Mouse (Mus musculus): ENCODE data around the gene Atp1b1. TPM values are rescaled to one million over a fixed set of nuclear protein-coding genes. Genes with fewer than 3 reads are reported as not detected.

Atp1b1 gene
- total and polyA plus RNA-seq, 2 experiments from 2014 or later = 175 to 308 TPM

DNA sequence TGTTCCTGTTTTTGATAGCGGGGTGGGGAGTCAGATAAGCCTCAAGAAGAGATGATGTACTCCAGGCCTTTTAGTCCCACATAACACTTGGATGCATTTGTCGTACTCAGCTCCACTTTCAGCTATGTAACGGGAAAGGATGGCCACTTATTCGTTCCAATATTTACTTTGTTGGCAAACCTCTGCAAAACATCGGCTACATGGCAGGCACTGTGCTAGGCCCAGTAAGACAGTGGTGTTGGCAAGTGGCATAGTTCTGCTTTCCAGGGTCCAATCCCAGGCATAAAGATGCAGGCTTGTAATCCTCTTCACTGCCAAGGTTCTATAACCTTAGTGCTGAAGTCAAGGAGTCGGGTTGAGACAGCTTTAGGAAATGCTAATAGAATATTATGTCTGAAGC lies 16.2 kb upstream of the Atp1b1 start:
- DNase-seq (ENCODE audit: low spot score) = no peak
- ATAC-seq (ENCODE audit: insufficient read depth, low read depth) = 0 out of 2 replicates have a peak, but pooled peaks have one; percentile 6
- no peak overlapping the region for H3K9ac ChIP-seq (replicated peaks; ENCODE audit: low read depth, low read length)
- WGBS = 33% methylated on average over 6 of the region's 6 CpGs
- TF ChIP-seq CTCF (IDR thresholded peaks at IDR 0.05; ENCODE audit: low read depth) = no peak
- no peak for TF ChIP-seq EP300 (IDR thresholded peaks at IDR 0.05; ENCODE audit: low read depth)
- peaks cover 21% of the 10 kb centered on the region for H3K4me1 ChIP-seq (ENCODE audit: control insufficient read depth, insufficient read depth)
- H3K4me2 ChIP-seq (ENCODE audit: low read depth, low read length) = no peak overlapping the region
- no peaks in the 10 kb centered on the region for H3K36me3 ChIP-seq (replicated peaks; ENCODE audit: control insufficient read depth, insufficient read depth, low read length)
- H3K27me3 ChIP-seq (ENCODE audit: control insufficient read depth, insufficient read depth, low read length) = no peaks in the 10 kb centered on the region
- no peaks in the 10 kb centered on the region for H3K9me3 ChIP-seq (replicated peaks; ENCODE audit: control insufficient read depth, low read length)
- no peak overlapping the region for H3K4me3 ChIP-seq (ENCODE audit: low read depth, low read length)
- H3K27ac ChIP-seq (ENCODE audit: low read depth) = peak overlapping the region; percentile 39; the same call in 1 of the 2 replicates

DNA sequence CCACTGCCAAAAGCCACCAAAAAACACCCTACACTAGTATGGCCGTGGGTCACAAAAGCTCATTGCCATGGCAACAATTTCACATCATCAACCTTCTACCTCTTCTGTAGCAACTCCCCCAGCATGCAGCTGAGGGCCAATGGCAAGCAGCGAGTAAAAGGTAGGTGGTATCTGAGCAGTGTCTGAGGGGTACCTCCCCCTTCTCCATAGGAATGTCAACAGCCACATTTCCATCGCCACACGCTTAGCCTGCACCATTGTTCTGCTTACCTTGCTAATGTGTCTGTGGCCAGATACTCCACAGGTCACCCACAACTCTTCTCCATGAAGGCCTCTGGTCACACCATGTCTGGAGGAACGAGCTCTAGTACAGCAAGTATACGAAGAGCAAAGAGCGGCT lies 15.2 kb upstream of the Atp1b1 start:
- H3K4me1 ChIP-seq (ENCODE audit: control insufficient read depth, insufficient read depth) = peaks cover 21% of the 10 kb centered on the region
- no peak overlapping the region for H3K27ac ChIP-seq (ENCODE audit: low read depth)
- no peaks in the 10 kb centered on the region for H3K27me3 ChIP-seq (ENCODE audit: control insufficient read depth, insufficient read depth, low read length)
- no peak overlapping the region for H3K4me3 ChIP-seq (ENCODE audit: low read depth, low read length)
- H3K36me3 ChIP-seq (replicated peaks; ENCODE audit: control insufficient read depth, insufficient read depth, low read length) = no peaks in the 10 kb centered on the region
- WGBS = 90% methylated on average over 7 of the region's 7 CpGs
- DNase-seq (ENCODE audit: low spot score) = no peak
- no peak for TF ChIP-seq EP300 (IDR thresholded peaks at IDR 0.05; ENCODE audit: low read depth)
- no peak for TF ChIP-seq CTCF (IDR thresholded peaks at IDR 0.05; ENCODE audit: low read depth)
- no peak overlapping the region for H3K9ac ChIP-seq (replicated peaks; ENCODE audit: low read depth, low read length)
- H3K9me3 ChIP-seq (replicated peaks; ENCODE audit: control insufficient read depth, low read length) = no peaks in the 10 kb centered on the region
- H3K4me2 ChIP-seq (ENCODE audit: low read depth, low read length) = no peak overlapping the region
- ATAC-seq (ENCODE audit: insufficient read depth, low read depth) = no peak

DNA sequence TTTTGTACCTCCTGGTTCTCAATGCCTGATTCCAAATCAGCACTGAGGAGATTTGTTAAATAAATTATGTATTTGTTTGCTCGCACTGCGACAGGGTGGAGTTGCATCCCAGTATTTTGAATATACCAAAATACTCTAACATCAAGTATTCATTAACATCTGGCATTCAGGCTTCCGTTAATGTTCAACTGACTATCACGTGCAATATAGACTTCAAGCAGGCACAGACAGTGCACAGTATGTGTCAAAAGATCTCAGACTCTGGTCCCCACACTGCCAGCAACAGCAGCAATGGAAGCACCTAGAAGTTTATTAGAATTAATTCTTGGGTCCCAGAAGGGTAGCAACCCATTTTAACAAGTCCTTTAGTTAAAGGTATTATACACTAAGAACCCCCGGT lies 13.5 kb upstream of the Atp1b1 start:
- Histone ChIP-seq H3K27me3 (ENCODE audit: control insufficient read depth, insufficient read depth, low read length) (no peaks in the 10 kb centered on the region), H3K9ac (replicated peaks; ENCODE audit: low read depth, low read length) (no peak overlapping the region), H3K27ac (ENCODE audit: low read depth) (no peak overlapping the region), H3K4me2 (ENCODE audit: low read depth, low read length) (no peak overlapping the region), H3K4me1 (ENCODE audit: control insufficient read depth, insufficient read depth) (peaks cover 21% of the 10 kb centered on the region), H3K36me3 (replicated peaks; ENCODE audit: control insufficient read depth, insufficient read depth, low read length) (no peaks in the 10 kb centered on the region), H3K9me3 (replicated peaks; ENCODE audit: control insufficient read depth, low read length) (no peaks in the 10 kb centered on the region), H3K4me3 (ENCODE audit: low read depth, low read length) (no peak overlapping the region)
- ATAC-seq (ENCODE audit: insufficient read depth, low read depth) (no peak), DNase-seq (ENCODE audit: low spot score) (no peak)
- TF ChIP-seq CTCF (IDR thresholded peaks at IDR 0.05; ENCODE audit: low read depth) (no peak), EP300 (IDR thresholded peaks at IDR 0.05; ENCODE audit: low read depth) (no peak)
- WGBS = 90% methylated on average over 5 of the region's 5 CpGs

DNA sequence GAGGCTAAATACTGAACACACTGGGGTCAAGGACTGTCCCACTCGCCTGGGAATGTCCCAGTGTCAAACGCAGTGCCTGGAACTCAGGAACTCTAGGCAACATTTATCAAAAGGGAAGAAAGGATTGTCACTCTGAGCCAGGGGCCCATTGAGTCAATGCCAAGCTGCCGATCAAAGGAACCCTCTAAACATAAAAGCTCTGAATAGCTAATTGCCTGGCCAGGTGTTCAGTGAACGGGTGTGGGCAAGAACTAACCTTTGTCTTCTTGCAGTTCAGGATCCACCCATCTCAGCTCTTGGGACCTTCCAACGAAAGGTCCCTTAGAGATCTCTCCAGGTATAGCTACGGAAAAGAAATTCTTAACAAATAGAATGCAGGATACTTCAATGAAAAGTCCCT lies 12.8 kb upstream of the Atp1b1 start:
- no peak overlapping the region for H3K9ac ChIP-seq (replicated peaks; ENCODE audit: low read depth, low read length)
- no peaks in the 10 kb centered on the region for H3K27me3 ChIP-seq (ENCODE audit: control insufficient read depth, insufficient read depth, low read length)
- peaks cover 21% of the 10 kb centered on the region for H3K4me1 ChIP-seq (ENCODE audit: control insufficient read depth, insufficient read depth)
- no peak for ATAC-seq (ENCODE audit: insufficient read depth, low read depth)
- H3K4me3 ChIP-seq (ENCODE audit: low read depth, low read length) = no peak overlapping the region
- no peak overlapping the region for H3K27ac ChIP-seq (ENCODE audit: low read depth)
- H3K9me3 ChIP-seq (replicated peaks; ENCODE audit: control insufficient read depth, low read length) = no peaks in the 10 kb centered on the region
- no peak for DNase-seq (ENCODE audit: low spot score)
- TF ChIP-seq EP300 (IDR thresholded peaks at IDR 0.05; ENCODE audit: low read depth) (no peak), CTCF (IDR thresholded peaks at IDR 0.05; ENCODE audit: low read depth) (no peak)
- H3K4me2 ChIP-seq (ENCODE audit: low read depth, low read length) = no peak overlapping the region
- H3K36me3 ChIP-seq (replicated peaks; ENCODE audit: control insufficient read depth, insufficient read depth, low read length) = no peaks in the 10 kb centered on the region
- WGBS = 76% methylated on average over 6 of the region's 6 CpGs

DNA sequence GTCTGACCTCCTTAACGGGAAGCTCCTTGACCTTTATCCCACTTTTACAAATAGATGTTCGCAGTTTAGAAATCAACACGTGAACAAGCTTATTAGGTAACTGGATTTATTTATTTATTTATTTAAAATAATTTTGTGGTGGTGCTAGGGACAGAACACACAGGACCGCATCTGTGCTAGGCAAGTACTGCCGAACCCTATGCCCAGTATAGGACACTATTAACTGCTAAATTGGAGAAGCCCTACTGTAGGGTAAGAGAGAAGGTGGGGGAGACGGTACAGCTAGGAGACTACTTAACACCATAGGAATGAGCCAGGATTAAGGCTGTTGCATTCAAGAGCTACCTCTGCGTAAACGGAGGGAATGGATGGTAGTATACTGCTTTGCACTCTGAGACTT lies 10.2 kb upstream of the Atp1b1 start:
- H3K4me2 ChIP-seq (ENCODE audit: low read depth, low read length) = no peak overlapping the region
- no peak overlapping the region for H3K4me3 ChIP-seq (ENCODE audit: low read depth, low read length)
- H3K27ac ChIP-seq (ENCODE audit: low read depth) = no peak overlapping the region
- no peak for DNase-seq (ENCODE audit: low spot score)
- no peak for TF ChIP-seq EP300 (IDR thresholded peaks at IDR 0.05; ENCODE audit: low read depth)
- no peak for TF ChIP-seq CTCF (IDR thresholded peaks at IDR 0.05; ENCODE audit: low read depth)
- H3K9me3 ChIP-seq (replicated peaks; ENCODE audit: control insufficient read depth, low read length) = no peaks in the 10 kb centered on the region
- WGBS = 83% methylated on average over 8 of the region's 8 CpGs
- no peak for ATAC-seq (ENCODE audit: insufficient read depth, low read depth)
- H3K36me3 ChIP-seq (replicated peaks; ENCODE audit: control insufficient read depth, insufficient read depth, low read length) = no peaks in the 10 kb centered on the region
- no peak overlapping the region for H3K9ac ChIP-seq (replicated peaks; ENCODE audit: low read depth, low read length)
- H3K27me3 ChIP-seq (ENCODE audit: control insufficient read depth, insufficient read depth, low read length) = no peaks in the 10 kb centered on the region
- H3K4me1 ChIP-seq (ENCODE audit: control insufficient read depth, insufficient read depth) = no peaks in the 10 kb centered on the region

DNA sequence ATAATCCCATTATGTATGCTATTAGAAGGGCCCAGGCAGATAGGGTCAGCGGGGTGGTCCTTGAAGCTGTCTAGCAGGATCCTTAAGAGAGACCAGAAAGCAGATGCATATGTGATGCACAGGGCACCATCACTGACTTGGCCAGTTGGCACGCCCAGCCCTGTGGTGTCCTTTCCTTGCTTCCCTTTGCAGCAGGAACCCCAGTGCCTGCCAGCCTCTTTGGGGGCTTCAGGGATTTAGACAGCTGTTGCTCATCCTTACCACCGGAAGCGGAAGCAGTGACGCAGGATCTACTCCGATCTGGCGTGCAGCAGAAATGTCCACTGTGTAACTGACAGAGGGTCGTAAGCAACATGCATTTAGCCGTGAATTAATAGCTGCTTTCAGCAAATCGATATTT lies 9.3 kb upstream of the Atp1b1 start:
- H3K9me3 ChIP-seq (replicated peaks; ENCODE audit: control insufficient read depth, low read length) = no peaks in the 10 kb centered on the region
- WGBS = 91% methylated on average over 10 of the region's 10 CpGs
- no peak for DNase-seq (ENCODE audit: low spot score)
- no peak overlapping the region for H3K27ac ChIP-seq (ENCODE audit: low read depth)
- H3K4me2 ChIP-seq (ENCODE audit: low read depth, low read length) = no peak overlapping the region
- H3K36me3 ChIP-seq (replicated peaks; ENCODE audit: control insufficient read depth, insufficient read depth, low read length) = no peaks in the 10 kb centered on the region
- H3K27me3 ChIP-seq (ENCODE audit: control insufficient read depth, insufficient read depth, low read length) = no peaks in the 10 kb centered on the region
- no peak for TF ChIP-seq EP300 (IDR thresholded peaks at IDR 0.05; ENCODE audit: low read depth)
- TF ChIP-seq CTCF (IDR thresholded peaks at IDR 0.05; ENCODE audit: low read depth) = no peak
- no peak overlapping the region for H3K4me3 ChIP-seq (ENCODE audit: low read depth, low read length)
- no peak overlapping the region for H3K9ac ChIP-seq (replicated peaks; ENCODE audit: low read depth, low read length)
- no peak for ATAC-seq (ENCODE audit: insufficient read depth, low read depth)
- no peaks in the 10 kb centered on the region for H3K4me1 ChIP-seq (ENCODE audit: control insufficient read depth, insufficient read depth)
